Mouse (Mus musculus): ENCODE measurements around the gene 4933421I07Rik.

The 4933421I07Rik gene

GRCm38 (mm10) chr7:42447850-42448249 is at the start of gene 4933421I07Rik:
TSS of gene 4933421I07Rik (minus strand) at chr7:42448120.
- in situ Hi-C loops (cut with MboI; ENCODE audit: low pct_unique_long_range_greater_than_20kb in 1 of 2, low sequenced_read_pairs in 2 of 2, unreplicated experiment in 1 of 2): no loop called here

GRCm38 (mm10) chr7:42497356-42497755 is 49.4 kb upstream of the 4933421I07Rik start:
- in situ Hi-C loops (cut with MboI; ENCODE audit: low pct_unique_long_range_greater_than_20kb in 1 of 2, low sequenced_read_pairs in 2 of 2, unreplicated experiment in 1 of 2): no loop called here

DNA sequence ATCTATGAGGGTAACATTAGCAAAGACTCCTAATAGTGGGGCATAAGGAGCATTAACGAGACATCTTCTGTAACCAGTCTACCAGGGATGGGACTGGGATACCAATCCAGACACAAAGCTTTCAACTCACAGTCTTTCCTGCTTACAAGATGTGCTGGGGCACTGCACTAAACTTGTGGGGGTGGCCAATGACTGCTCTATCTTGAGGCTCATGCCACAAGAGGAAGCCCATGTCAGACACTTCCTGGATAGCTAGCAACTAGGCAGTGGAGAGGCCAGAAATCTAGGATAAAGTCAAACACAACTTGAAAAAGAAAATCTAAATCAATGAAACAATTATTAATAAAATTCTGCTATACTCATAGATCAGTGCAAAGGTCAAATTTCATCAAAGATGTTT is 48.3 kb upstream of the 4933421I07Rik start:
- in situ Hi-C loops (cut with MboI; ENCODE audit: low pct_unique_long_range_greater_than_20kb in 1 of 2, low sequenced_read_pairs in 2 of 2, unreplicated experiment in 1 of 2): no loop called here

DNA sequence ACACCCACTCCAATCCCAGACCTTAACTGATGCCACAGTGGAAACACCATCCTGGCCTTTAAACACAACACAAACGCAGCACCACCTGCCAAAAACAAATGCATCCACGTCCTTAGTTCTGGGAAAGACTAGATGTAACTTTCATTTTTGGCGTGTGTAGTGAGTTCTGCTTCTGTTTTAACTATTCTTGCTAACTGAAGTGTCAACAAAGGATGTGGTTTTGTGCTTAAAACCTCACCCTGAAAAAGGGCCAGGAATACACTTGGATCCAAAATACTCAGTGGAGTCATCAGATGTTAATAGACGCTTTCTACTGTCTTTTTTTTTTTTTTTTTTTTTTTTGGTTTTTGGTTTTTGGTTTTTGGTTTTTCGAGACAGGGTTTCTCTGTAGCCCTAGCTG is 42.9 kb upstream of the 4933421I07Rik start:
- in situ Hi-C loops (cut with MboI; ENCODE audit: low pct_unique_long_range_greater_than_20kb in 1 of 2, low sequenced_read_pairs in 2 of 2, unreplicated experiment in 1 of 2): no loop called here

- in situ Hi-C loops (cut with MboI; ENCODE audit: low pct_unique_long_range_greater_than_20kb in 1 of 2, low sequenced_read_pairs in 2 of 2, unreplicated experiment in 1 of 2): no loop called here
Measured at GRCm38 (mm10) chr7:42490358-42490757, 42.4 kb upstream of the 4933421I07Rik start.

GRCm38 (mm10) chr7:42454640-42455039 is 6.7 kb upstream of the 4933421I07Rik start:
- in situ Hi-C loops (cut with MboI; ENCODE audit: low pct_unique_long_range_greater_than_20kb in 1 of 2, low sequenced_read_pairs in 2 of 2, unreplicated experiment in 1 of 2): no loop called here

GRCm38 (mm10) chr7:42450618-42451017 is 2.7 kb upstream of the 4933421I07Rik start:
- in situ Hi-C loops (cut with MboI; ENCODE audit: low pct_unique_long_range_greater_than_20kb in 1 of 2, low sequenced_read_pairs in 2 of 2, unreplicated experiment in 1 of 2): no loop called here

GRCm38 (mm10) chr7:42447352-42447751 is 568 bp downstream of the 4933421I07Rik start:
- in situ Hi-C loops (cut with MboI; ENCODE audit: low pct_unique_long_range_greater_than_20kb in 1 of 2, low sequenced_read_pairs in 2 of 2, unreplicated experiment in 1 of 2): no loop called here
